21 mouse cellular contexts compared by ENCODE assay signal in the genomic region with DNA sequence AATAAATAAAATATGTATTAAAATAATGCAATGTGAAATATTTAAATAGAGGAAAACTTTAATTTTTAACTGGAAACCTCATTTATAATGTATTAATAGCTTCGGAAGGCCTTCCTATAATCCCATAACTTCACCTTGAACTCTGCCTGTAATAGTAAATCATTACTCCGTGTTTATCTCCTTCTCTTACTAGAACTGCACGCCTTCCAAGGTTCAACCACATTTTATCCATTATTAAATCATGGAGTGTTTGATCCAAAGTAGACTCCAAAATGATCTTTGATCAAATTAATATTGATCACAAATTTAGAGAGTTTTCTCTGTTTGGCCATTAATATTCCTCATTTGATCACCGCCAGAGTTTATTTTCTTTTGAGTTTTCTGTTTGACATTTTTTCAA.
DNase-seq lines count a peak whose midpoint lies in the region; ATAC-seq and TF ChIP-seq lines count a peak whose summit lies in the region.
"Had no signal": no experiment of that assay in that cellular context is flagged by ENCODE, and none has a peak within 500 bp of the region (broad histone marks: within the 10 kb centered on the region; RNA-seq: fewer than 3 reads in every experiment).

No protein-coding gene starts in this region.

- no peak overlapping the region for H3K9ac ChIP-seq in kidney, embryonic 15.5 days
- H3K9ac ChIP-seq: embryonic facial prominence, embryonic 13.5 days; embryonic facial prominence, embryonic 15.5 days; forebrain, embryonic 12.5 days had no signal

- WGBS in kidney, adult 2 months: 50% methylated on average over 4 of the region's 4 CpGs
- 60% methylated on average over 4 of the region's 4 CpGs for WGBS in kidney, embryonic 15.5 days

- H3K4me2 ChIP-seq in kidney, embryonic 15.5 days: no peak overlapping the region
- H3K4me2 ChIP-seq: embryonic facial prominence, embryonic 13.5 days; embryonic facial prominence, embryonic 15.5 days; forebrain, embryonic 12.5 days had no signal

- no peaks in the 10 kb centered on the region for H3K27me3 ChIP-seq in kidney, adult 2 months (replicated peaks; ENCODE audit: control insufficient read depth, insufficient read depth, low read length)
- no peaks in the 10 kb centered on the region for H3K27me3 ChIP-seq in kidney, embryonic 15.5 days
- H3K27me3 ChIP-seq: embryonic facial prominence, embryonic 13.5 days; embryonic facial prominence, embryonic 15.5 days; forebrain, embryonic 12.5 days had no signal

- TF ChIP-seq POLR2A in kidney, adult 2 months (IDR thresholded peaks at IDR 0.05; ENCODE audit: low read depth, low read length): no peak

- peak; percentile 57 for DNase-seq in kidney, adult 2 months
- no peak for DNase-seq in kidney, postnatal 25 days
- no peak for DNase-seq in kidney, adult 18-20 months
- DNase-seq: adrenal gland, adult 2 months; adrenal gland, postnatal 10 days; adrenal gland, postnatal 25 days; cerebellum, adult 11 months; cerebellum, adult 18-20 months; cerebellum, adult 8-10 months; cerebellum, adult 9-11 months; cerebellum, postnatal 14 days; cerebellum, postnatal 36 days; embryo, embryonic 11 days had no signal

- H3K4me1 ChIP-seq in kidney, adult 2 months (ENCODE audit: control insufficient read depth, insufficient read depth, low read length): peaks cover 11% of the 10 kb centered on the region; the same call in 1 of the 2 replicates
- H3K4me1 ChIP-seq in kidney, embryonic 15.5 days: peaks cover 9% of the 10 kb centered on the region; the same call in 1 of the 2 replicates

- no peak for ATAC-seq in kidney, embryonic 15.5 days (replicated peaks; ENCODE audit: low FRiP score)
- ATAC-seq: forebrain, embryonic 14.5 days; forebrain, embryonic 16.5 days had no signal

- no peaks in the 10 kb centered on the region for H3K9me3 ChIP-seq in kidney, embryonic 15.5 days (replicated peaks)
- H3K9me3 ChIP-seq: embryonic facial prominence, embryonic 13.5 days; embryonic facial prominence, embryonic 15.5 days; forebrain, embryonic 10.5 days; forebrain, embryonic 12.5 days had no signal

- peak overlapping the region; percentile 92; the same call in 1 of the 2 replicates for H3K27ac ChIP-seq in kidney, adult 2 months (ENCODE audit: insufficient read depth, low read depth, low read length)
- peak overlapping the region; percentile 51; the same call in 1 of the 2 replicates for H3K27ac ChIP-seq in kidney, embryonic 15.5 days
- H3K27ac ChIP-seq: embryonic facial prominence, embryonic 13.5 days; embryonic facial prominence, embryonic 15.5 days; forebrain, embryonic 10.5 days; forebrain, embryonic 12.5 days had no signal

- no peaks in the 10 kb centered on the region for H3K36me3 ChIP-seq in kidney, adult 2 months (ENCODE audit: control insufficient read depth, insufficient read depth, low read length)
- H3K36me3 ChIP-seq in kidney, embryonic 15.5 days: no peaks in the 10 kb centered on the region
- H3K36me3 ChIP-seq: embryonic facial prominence, embryonic 13.5 days; embryonic facial prominence, embryonic 15.5 days; forebrain, embryonic 10.5 days; forebrain, embryonic 12.5 days had no signal

- no peak for TF ChIP-seq CTCF in kidney, adult 2 months (conservative IDR thresholded peaks at IDR 0.05; ENCODE audit: insufficient read depth, insufficient read length, low read depth, low read length)

- H3K4me3 ChIP-seq in kidney, adult 2 months (ENCODE audit: insufficient read depth, low read depth, low read length): no peak overlapping the region
- no peak overlapping the region for H3K4me3 ChIP-seq in kidney, embryonic 15.5 days (replicated peaks)
- H3K4me3 ChIP-seq: embryonic facial prominence, embryonic 13.5 days; embryonic facial prominence, embryonic 15.5 days; erythroblast, embryonic 14.5 days; forebrain, embryonic 10.5 days; forebrain, embryonic 12.5 days had no signal
